Mouse (Mus musculus): Measurements from ENCODE around the gene Vmn1r29. TPM values are rescaled to one million over a fixed set of nuclear protein-coding genes. Genes with fewer than 3 reads are reported as not detected.
"Not testable (repeated sequence)": the region's sequence is repeated elsewhere in the genome, so short reads cannot be mapped to it uniquely, and the experiment has no call there.

Vmn1r29 gene
- polyA plus RNA-seq (2015; fragmentation: Nextera tagmentation; extraction: Ambion mirVana): not detected in 2 replicates

- Histone ChIP-seq H3K4me1 (no peaks in the 10 kb centered on the region), H3K27ac (no peak within 1 kb of the TSS), H3K4me2 (no peak within 1 kb of the TSS), H3K4me3 (replicated peaks) (no peak within 1 kb of the TSS), H3K27me3 (no peaks in the 10 kb centered on the region), H3K36me3 (no peaks in the 10 kb centered on the region), H3K9me3 (replicated peaks) (no peaks in the 10 kb centered on the region), H3K9ac (no peak within 1 kb of the TSS)
- no peak for ATAC-seq (replicated peaks; ENCODE audit: low FRiP score)
Observed at GRCm38 (mm10) chr6:58301249-58301648, at the start of gene Vmn1r29. Vmn1r29 (plus strand) TSS chr6:58301549.

DNA sequence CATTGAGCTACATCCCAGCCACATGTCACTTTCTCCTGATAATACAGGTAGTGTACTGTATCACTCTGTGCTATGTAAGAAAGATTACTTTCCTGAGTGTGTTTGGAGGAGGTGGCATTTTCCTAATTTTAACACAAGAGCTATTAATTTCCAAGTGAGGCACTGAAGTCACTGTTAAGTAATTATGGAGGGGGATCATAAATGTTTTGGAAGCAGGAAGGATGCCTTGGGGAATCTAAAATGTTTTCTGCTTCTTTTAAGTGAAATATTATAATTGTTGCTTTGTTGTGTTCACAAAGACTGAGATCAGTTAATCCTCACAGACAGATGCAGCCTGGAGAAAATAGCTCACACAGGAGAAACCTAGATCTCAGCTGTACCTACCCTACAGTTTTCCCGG is 39.6 kb upstream of the Vmn1r29 start, which contains the start of gene Vmn1r28:
TSS of gene Vmn1r28 (plus strand) at position 301 of the 400 bp plus-strand sequence.
- Histone ChIP-seq H3K27me3 (no peaks in the 10 kb centered on the region), H3K4me3 (replicated peaks) (no peak within 1 kb of the TSS), H3K4me2 (no peak within 1 kb of the TSS), H3K27ac (no peak within 1 kb of the TSS), H3K36me3 (no peaks in the 10 kb centered on the region), H3K9me3 (replicated peaks) (no peaks in the 10 kb centered on the region), H3K4me1 (no peaks in the 10 kb centered on the region), H3K9ac (no peak within 1 kb of the TSS)
- WGBS: 88% methylated on average over 1 of the region's 1 CpGs
- ATAC-seq (replicated peaks; ENCODE audit: low FRiP score): no peak

DNA sequence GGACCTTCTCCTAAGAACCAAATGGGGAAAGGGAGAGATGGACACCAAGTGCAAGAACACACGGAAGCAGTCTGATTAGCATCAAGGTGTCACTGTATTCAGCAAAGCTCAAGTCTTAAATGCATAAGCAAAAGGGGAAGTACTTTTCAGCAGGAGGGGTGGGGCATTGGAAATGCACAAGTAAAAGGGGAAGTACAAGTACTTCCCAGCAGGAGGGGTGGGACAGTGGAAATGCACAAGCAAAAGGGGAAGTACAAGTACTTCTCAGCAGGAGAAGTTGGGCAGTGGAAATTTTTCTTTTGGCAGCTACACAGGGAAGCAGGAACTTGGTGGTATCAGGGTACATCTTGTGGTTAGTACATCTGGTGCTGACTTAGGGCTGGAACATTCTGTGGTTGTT is 21.7 kb upstream of the Vmn1r29 start:
- 100% methylated on average over 1 of the region's 1 CpGs for WGBS
- not testable (repeated sequence) for H3K9me3 ChIP-seq (replicated peaks); H3K4me2 ChIP-seq; H3K4me1 ChIP-seq; H3K27me3 ChIP-seq; H3K36me3 ChIP-seq; H3K9ac ChIP-seq; ATAC-seq (replicated peaks; ENCODE audit: low FRiP score); H3K4me3 ChIP-seq (replicated peaks); H3K27ac ChIP-seq

DNA sequence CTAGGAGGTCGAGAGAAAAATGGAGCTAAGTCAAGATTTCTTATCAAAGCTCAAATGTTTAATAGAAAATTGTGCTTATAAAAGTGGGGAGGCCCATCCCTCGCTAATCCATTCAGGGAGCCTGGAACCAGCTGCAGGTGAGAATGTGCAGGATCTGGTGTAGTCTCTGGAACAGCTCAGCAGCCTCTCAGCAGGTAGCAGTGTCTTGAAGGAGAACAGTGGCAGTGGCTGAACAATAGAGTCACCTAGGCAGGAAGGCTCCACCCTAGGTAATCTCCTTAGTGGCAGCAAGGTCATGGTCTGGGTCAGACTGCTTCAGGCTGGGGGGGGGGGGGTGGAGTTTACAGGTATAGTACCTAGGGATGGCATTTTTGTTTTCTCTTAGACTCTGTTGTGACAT is 9.1 kb upstream of the Vmn1r29 start:
- Histone ChIP-seq H3K9ac (no peak overlapping the region), H3K4me3 (replicated peaks) (no peak overlapping the region), H3K9me3 (replicated peaks) (no peaks in the 10 kb centered on the region), H3K36me3 (no peaks in the 10 kb centered on the region), H3K4me1 (no peaks in the 10 kb centered on the region), H3K27ac (no peak overlapping the region), H3K4me2 (no peak overlapping the region), H3K27me3 (no peaks in the 10 kb centered on the region)
- 79% methylated on average over 2 of the region's 2 CpGs for WGBS
- ATAC-seq (replicated peaks; ENCODE audit: low FRiP score): no peak

- WGBS: 83% methylated on average over 19 of the region's 19 CpGs
- not testable (repeated sequence) for H3K9ac ChIP-seq
Observed at GRCm38 (mm10) chr6:58298511-58298910, 2.8 kb upstream of the Vmn1r29 start.

DNA sequence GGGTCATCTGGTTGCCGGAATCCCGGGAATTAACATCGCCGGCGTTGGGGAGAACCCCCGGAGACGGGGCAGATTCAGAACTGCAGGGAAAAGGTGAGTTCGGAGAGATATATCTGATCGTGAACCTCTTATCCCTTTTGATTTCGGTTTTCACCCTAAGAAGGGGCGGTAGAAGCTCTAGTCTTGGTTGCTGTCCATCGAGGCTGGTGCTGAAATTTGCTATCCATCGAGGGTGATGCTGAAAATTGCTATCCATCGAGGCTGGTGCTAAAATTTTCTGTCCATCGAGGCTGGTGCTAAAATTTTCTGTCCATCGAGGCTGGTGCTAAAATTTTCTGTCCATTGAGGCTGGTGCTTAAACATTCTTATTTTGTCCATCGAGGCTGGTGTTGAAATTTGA is 29.3 kb downstream of the Vmn1r29 start:
- H3K27me3 ChIP-seq; H3K9me3 ChIP-seq (replicated peaks); H3K36me3 ChIP-seq; H3K4me1 ChIP-seq; ATAC-seq (replicated peaks; ENCODE audit: low FRiP score); H3K27ac ChIP-seq; H3K4me2 ChIP-seq; H3K4me3 ChIP-seq (replicated peaks); H3K9ac ChIP-seq: not testable (repeated sequence)
- WGBS: 81% methylated on average over 17 of the region's 17 CpGs

More at GRCm38 (mm10) chr6:58298511-58298910, 2.8 kb upstream of the Vmn1r29 start:
- not testable (repeated sequence) for H3K4me3 ChIP-seq (replicated peaks); H3K36me3 ChIP-seq; H3K4me1 ChIP-seq; ATAC-seq (replicated peaks; ENCODE audit: low FRiP score); H3K27me3 ChIP-seq; H3K9me3 ChIP-seq (replicated peaks); H3K27ac ChIP-seq; H3K4me2 ChIP-seq

Other genes starting within 250 kb of the Vmn1r29 start
- not detected in 2 replicates for gene Vmn1r27, start 82.7 kb upstream of the Vmn1r29 start, polyA plus RNA-seq (2015; fragmentation: Nextera tagmentation; extraction: Ambion mirVana)
- not detected in 2 replicates for gene Vmn1r28, start 39.5 kb upstream of the Vmn1r29 start, polyA plus RNA-seq (2015; fragmentation: Nextera tagmentation; extraction: Ambion mirVana)
- gene Vmn1r30, start 141.8 kb downstream of the Vmn1r29 start, polyA plus RNA-seq (2015; fragmentation: Nextera tagmentation; extraction: Ambion mirVana): not detected in 2 replicates
- not detected in 2 replicates for gene Vmn1r31, start 173.8 kb downstream of the Vmn1r29 start, polyA plus RNA-seq (2015; fragmentation: Nextera tagmentation; extraction: Ambion mirVana)

Data from kidney, embryonic 15.5 days (tissue).